Mouse (Mus musculus) brain, embryonic 14.5 days (tissue): ENCODE data around the gene Zfp831.

Experiments
- CTCF ChIP-seq: fragments of 200-500 bp; IDR thresholded peaks from 2 replicates; pipeline ENCODE4 v1.5.1; 2012; ENCODE audit warnings: inconsistent platforms, mild to moderate bottlenecking, moderate library complexity, borderline replicate concordance; ENCODE audit not compliant: insufficient read depth, insufficient read length; ENCODE audit errors: extremely low read depth
- POLR2A ChIP-seq: fragments of 200-500 bp; IDR thresholded peaks from 2 replicates; pipeline ENCODE4 v1.6.1; 2012; ENCODE audit warnings: mild to moderate bottlenecking, inconsistent platforms, borderline replicate concordance; ENCODE audit not compliant: poor library complexity, insufficient read depth, insufficient read length, severe bottlenecking; ENCODE audit errors: extremely low read depth

- TF ChIP-seq POLR2A (no peak), CTCF (no peak)
Measured at GRCm38 (mm10) chr2:174748381-174748780, 105.0 kb downstream of the Zfp831 start.
